Mouse (Mus musculus) embryo, embryonic 10.5 days (tissue): Measurements from ENCODE around the gene Rab24.

Experiments
- DNase-seq: peaks from one replicate; pipeline ENCODE4 v3.0.0-alpha.2; 2015; ENCODE audit warnings: low spot score

The Rab24 gene

DNA sequence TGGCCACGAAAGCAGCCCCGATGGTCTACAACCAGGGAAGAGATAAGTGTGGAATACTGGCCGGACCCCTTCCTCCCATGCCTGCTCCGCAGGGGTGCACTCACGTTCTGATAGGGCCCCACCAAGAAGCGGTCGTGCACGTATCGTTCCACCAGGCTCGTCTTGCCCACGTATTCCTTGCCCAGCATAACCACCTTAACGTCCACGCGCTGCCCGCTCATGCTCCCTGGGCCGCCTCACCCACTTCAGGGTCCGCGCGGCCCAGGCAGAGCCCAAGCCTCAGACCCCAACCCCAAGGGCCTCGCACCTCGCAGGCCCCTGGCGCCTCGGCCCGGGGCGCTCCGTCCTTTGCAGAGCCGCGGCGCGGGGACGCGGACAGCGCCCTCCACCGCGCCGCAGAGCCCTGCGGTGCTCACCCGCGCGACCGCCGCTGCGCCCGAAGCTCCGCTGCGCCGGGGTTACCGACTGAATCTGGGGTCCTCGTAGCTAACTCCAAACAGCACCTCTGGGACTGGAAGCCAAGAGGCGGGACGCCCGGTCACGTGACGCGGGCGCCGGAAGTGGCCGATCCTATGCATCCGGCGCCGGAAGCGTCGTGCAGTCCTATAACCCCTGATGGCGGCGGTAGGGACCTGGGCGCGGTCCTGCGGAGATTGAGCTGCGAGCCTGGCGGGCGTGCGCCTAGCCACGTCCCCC, at the start of gene Rab24:
Gene Rab24 (minus strand): TSS at position 513 of the 696 bp plus-strand sequence.
- DNase-seq = peak; percentile 95

DNA sequence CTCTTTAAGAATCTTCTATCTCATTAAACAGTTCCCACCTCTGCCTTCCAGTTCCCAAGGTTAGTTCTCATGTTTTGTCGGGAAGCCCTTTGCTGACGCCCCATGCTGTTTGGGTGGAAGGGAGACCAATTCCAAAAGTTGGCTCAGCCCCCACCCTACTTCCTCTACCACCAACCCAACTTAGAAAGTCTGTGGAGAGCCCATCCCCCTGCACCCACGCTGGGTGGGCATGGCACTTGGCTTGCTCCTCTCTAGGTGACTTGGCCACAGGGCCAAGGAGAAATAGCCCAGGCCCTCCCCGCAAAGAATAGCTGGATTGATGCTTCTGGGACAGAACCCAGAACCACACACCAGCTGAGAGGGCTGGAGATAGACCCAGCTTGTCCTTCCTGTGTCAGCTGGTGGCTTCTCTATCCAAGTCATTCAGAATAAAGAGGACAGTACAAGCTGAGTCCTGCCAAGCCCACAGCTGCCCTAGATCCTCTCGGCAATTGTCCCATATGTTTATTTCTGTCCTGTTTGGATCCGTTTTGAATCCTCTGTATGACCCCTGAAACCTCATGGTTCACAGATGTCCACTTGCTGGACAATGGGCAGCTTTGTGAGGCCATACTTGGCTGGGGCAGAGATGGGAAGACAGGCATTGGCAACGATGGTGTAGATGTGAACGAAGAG, 49.4 kb upstream of the Rab24 start:
- no peak for DNase-seq

DNA sequence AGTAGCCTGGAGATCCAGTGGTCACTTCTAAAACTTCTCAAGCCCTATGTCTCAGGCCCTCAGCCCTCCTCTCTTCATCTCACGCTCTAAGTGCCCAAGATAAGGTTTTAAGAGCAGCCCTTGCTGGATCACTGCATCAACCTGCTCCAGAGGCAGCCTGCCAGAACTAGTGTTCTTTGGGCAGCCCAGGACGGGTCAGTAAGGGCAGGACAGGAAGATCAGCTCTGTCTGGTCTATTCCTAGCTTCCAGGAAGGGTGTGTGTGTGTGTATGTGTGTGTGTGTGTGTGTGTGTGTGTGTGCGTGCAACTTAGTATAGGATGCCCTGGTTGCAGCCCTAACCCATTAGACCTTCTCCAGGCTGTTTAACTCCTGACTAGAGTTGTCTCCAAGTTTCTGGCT, 48.5 kb upstream of the Rab24 start:
- DNase-seq = no peak

DNA sequence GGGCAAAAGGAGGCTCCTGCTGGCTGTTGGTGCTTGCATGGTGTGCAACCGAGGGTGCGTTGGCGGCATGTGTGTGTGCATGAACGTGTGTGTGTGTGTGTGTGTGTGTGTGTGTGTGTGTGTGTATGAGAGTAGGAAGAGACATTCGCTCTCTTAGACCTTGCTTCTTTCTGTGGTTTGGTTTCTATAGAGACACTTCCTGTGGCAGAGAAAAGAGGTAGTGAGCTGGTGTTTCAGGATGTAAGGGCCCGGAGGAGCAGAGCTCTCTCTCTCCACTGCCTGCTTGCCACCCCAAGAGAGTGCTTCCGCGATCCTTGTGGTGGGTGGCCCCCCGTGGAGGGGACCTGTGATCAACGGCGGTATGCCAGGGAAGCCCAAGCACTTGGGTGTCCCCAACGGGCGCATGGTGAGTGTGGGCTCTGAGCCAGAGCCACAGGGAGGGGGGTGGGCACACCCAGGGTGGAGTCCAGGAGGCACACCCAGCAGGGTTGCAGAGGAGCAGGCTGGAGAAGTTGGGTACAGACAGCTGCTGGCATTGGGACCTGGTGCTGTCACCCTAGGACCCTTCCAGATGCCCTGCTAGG, 47.9 kb upstream of the Rab24 start, which contains the start of gene Rgs14:
Gene Rgs14 (plus strand): TSS at position 202 of the 584 bp plus-strand sequence.
- DNase-seq = no peak

DNA sequence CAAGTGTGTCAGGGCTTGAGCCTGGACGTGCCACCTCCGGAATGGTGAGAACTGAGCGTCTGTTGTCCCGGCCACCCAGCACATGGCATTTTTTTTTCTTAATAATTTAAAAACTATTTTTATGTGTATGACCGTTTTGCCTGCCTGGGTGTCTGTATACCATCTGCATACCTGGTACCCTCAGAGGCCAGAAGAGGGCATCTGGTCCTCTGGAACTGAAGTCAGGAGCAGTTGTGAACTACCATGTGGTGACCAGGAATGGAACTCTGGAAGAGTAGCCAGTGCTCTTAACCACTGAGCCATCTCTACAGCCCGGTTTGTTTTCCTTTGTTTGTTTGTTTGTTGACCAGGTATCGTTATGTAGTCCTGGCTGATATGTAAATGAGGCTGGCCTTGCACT, 46.7 kb upstream of the Rab24 start:
- no peak for DNase-seq

DNA sequence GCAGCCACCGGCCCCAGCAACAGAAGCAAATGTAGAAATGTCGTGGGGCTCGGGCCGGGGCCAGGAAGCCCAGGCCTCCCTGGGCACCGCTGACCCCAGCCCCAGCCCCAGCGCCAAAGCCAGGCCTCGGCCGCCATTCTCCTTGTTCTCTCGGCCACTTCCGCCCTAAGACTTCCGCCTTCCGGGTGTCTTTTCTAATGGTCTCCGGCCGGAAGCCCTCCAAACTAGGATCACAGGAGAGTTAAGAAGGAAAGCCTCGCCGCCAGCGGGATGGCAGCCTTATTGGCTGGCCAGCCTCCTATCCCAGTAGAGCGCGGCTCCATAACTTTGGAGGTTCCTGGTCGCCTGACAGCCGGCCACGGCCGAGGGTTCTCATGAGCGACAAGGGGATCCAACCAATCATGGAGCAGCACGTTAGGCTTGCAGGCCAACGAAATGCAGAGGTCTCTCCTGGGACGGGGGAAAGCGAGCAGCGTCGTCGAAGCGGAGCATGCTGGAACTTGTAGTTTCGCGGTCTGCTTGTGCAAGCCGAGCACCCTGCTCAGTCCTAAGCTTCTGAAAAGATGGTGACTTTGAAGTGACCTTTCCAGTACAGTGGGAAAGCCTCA, 40.8 kb upstream of the Rab24 start, which contains the start of gene Lman2:
Gene Lman2 (minus strand): TSS at position 331 of the 608 bp plus-strand sequence.
- DNase-seq = peak; percentile 99

DNA sequence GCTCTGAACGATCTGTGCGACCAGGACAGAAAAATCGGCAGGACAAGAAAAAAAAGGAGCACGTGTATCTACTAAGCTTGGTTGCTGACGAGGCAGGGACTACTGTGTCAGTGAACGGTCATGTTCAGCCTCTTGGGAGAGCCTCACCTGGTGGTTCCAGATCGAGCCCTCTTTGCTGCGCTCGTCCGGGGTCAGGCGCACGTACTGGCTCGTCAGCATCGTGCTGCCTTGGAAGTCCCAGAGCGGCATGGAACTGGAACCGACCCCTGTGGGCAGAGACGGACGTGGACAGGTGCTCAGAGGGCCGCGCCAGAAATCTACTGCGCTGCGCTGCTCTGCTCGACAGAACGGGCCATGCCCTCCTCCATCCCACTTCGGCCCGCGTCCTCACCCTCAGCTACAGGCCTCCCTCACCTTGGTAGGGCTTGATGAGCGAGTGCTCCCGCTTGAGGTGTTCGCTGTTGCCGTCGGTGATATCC, 40.3 kb upstream of the Rab24 start:
- no peak for DNase-seq

DNA sequence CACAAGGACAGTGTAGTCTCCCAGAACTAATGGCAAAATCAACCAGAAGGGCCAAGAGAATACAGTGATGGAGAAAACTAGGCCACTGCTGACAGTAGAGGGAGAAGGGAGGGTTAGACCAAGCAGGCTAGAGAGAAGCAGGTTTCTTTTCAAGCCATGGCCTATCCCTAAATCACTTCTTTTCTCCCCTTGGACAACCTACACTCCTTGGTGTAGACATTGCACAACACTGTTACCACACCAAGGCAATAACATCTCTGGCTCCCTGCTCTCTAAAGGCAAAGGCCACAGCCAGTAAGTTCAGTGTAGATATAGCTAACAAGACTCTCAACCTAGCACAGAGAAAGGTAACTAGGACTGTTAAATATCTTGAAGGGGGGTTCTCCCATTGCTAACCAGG, 39.4 kb upstream of the Rab24 start:
- no peak for DNase-seq

DNA sequence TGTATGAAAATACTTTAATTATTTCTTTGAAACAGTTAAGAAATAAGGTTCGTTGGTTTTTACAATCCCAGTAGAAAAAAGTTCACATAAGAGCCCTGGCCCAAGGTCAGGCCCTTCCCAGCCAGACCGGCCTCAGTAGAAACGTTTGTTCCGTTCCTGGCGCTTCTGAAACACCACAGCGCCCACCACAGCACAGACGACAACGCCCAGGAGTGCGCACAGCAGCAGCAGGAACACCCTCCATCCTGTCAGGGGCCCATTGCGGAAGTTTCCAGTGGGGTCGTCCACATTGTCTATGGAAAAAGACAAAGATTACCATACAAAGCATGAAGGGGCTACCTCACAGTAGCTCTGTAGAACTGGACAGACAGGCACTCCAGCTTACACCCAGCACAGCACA, 25.0 kb upstream of the Rab24 start:
- DNase-seq = no peak

DNA sequence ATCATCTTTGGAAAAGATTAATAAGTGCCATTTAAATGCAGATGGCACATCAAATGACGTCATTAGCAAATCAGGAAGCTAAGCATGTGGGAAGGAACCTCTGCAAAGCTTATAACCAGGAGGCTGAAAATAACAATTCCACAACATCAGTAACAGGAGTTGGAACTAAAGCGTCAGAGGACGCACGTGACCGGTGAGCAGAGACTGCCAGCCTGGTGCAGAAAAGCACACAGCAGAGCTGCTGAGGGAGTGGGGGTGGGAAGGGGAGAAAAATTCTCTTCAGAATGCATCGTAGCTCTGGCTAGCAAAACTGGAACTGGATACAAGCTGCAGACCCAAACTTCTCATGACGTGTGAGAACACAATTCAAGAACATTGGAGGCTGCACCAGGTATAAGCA, 22.5 kb upstream of the Rab24 start:
- DNase-seq = no peak

DNA sequence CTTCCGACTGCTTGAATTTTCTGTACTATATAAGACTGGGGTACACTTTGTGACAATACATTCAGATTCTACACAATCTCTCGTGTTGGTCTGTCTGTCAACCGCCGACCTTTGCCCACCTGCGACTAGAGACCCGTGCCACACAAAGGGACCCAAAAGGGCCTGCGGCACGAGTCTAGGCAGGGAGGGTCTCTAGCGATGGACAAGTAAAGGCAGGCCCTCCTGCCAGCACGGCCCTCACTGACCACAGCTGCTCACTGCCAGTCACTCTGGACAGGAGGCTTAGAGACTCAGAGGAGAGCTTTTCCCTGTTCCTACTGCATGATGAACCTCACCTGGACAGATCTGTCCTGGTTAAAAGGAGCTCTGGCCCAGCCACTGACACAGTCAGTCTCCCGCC, 20.7 kb upstream of the Rab24 start:
- no peak for DNase-seq

DNA sequence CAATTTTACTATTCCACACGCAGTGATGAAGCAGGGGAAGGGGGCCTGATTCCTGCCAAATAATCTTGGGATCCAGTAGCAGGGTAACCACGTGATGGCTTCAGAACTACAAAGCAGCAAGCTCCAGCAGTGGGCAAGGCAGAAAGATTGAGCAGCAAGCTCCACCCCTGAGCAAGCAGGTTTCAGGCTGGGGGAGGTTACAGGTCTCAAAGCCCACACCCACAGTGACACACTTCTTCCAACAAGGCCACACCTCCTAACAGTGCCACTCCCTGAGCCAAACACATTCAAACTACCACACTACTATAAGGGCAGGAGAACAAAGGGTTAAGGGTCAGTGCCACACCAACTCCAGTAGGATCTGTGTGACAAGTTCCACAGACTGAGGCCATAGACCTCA, 17.5 kb upstream of the Rab24 start:
- DNase-seq = no peak

DNA sequence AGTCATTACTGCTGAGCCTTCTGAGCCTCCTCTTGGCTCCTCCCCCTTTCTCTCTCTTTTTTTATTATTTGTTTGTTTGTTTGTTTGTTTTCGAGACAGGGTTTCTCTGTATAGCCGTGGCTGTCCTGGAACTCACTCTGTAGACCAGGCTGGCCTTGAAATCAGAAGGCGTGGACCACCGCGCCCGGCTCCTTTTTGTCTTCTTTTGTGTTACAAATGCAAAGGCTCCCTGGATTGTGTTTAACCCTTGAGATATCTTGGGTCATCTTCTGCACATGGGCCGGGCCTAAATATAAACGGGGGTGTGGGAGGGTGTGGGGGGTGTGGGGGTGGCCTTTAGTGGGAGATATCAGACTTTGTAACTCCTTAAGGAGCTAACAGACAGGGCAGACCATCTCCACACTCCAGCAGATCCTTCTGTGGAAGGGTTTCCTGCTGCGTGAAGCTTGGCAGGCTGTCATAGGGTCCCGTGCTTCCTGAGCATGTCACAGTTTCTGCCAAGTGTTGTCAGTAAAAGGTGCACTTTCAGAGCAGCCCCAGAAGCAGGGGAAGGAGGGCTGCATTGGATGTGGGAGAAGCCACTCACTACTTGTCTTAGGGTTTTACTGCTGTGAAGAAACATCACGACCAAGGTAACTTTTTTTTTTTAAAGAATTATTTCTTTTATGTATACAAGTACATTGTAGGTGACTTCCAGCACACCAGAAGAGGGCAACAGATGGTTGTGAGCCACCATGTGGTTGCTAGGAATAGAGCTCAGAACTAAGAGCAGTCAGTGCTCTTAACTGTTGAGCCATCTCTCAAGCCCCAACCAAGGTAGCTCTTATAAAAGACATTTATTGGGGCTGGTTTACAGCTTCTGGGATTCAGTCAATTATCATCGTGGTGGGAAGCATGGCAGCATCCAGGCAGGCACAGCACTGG, 16.6 kb upstream of the Rab24 start:
- DNase-seq = no peak

DNA sequence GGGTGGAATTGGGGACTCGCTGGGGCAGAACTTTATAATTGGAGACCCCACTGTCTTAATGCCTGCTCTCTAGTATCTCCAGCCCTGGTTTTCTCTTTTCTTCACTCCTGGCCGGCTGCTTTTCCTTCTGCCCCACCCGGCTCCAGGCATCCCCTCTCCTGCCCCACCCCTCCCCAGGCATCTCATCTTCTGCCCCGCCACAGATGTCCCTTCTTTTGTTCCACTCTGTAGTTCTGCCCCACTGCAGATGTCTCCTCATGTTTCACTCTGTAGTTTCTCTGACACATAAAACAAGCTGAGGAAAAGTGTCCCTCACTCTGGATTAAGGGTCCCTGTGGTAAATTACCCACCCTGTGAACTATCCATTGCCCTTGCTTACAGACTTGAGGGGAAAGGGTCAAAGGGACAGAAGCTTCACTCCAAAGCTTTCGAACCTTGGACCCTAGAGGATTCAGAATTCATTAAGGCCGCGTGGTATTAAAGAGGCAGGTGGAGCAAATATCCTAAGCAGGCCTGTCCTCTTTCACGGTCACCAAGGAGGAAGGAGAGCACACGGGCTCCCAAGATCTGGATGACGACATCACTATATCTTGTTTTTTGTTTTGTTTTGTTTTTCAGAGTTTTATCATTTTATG, 15.7 kb upstream of the Rab24 start:
- no peak for DNase-seq

DNA sequence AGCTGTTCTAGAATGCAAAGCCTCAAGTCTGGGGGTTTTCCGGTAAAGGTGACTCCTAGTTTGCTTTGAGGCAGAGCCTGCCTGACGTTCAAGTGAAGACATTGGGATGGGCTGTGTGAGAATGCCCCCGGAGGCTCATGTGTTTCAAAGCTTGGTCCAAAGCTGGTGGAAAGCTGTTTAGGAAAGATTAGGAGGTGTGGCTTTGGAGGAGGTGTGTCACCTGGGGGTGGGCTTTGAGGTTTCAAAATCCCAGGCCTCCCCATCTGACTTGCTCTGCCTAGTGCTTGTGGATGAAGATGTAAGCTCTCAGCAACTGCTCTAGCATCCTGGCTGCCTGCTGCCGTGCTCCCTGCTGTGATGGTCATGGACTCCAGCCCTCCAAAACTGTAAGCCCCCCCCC, 14.0 kb upstream of the Rab24 start:
- DNase-seq = no peak

DNA sequence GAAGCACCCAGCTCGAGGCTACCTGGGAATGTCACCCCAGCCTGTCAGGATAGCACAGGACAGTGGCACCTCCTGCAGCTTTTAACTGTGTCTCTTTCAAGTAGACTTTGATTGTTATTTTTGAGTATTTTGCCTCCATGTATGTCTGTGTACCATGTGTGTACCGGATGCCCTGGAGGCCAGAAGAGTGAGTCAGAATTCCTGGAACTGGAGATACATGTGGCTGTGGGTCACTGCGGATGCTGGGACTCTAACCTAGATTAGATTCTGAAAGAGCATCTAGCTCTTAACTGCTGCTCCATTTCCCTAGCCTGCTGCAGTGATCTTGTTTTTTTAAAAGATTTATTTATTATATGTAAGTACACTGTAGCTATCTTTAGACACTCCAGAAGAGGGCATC, 10.6 kb upstream of the Rab24 start:
- no peak for DNase-seq

DNA sequence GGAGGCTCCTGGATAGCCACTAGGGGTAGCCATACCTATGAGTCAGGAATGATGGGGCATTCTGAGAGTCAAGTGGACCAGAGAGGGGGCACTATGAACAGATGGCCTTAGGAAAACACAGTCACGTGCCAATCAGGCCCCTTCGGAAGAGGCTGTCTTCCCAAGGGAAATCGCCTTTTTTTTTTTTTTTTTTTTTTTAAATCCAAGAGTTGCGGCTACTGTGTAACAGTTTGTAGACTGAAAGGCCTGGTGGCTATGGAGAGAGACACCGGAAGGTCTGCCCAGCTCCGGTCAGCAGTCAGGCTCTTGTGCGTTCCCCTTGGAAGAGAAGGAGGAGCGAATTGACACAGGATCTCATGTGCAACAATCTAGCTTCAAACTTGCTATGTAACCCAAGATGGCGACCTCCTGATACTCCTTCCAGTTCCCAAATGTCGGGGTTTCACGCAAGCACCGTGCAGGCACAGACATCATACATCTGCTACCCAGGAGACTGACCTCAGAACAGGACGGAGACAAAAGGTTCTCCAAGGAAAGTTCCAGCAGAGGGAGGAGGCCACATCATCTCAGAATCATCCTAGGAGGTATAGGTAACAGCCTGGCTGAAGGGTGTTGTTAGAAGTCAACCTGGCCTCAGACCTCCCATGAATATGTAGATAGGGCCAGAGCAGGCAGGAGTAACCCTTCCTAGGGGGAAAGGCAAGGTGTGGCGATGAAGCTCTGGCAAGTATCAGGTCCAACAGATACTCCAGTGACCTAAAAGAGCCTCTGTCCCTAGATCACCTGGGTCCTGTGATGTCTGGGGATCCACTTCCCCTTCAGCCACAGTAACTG, 9.0 kb upstream of the Rab24 start:
- DNase-seq = peak; percentile 16

DNA sequence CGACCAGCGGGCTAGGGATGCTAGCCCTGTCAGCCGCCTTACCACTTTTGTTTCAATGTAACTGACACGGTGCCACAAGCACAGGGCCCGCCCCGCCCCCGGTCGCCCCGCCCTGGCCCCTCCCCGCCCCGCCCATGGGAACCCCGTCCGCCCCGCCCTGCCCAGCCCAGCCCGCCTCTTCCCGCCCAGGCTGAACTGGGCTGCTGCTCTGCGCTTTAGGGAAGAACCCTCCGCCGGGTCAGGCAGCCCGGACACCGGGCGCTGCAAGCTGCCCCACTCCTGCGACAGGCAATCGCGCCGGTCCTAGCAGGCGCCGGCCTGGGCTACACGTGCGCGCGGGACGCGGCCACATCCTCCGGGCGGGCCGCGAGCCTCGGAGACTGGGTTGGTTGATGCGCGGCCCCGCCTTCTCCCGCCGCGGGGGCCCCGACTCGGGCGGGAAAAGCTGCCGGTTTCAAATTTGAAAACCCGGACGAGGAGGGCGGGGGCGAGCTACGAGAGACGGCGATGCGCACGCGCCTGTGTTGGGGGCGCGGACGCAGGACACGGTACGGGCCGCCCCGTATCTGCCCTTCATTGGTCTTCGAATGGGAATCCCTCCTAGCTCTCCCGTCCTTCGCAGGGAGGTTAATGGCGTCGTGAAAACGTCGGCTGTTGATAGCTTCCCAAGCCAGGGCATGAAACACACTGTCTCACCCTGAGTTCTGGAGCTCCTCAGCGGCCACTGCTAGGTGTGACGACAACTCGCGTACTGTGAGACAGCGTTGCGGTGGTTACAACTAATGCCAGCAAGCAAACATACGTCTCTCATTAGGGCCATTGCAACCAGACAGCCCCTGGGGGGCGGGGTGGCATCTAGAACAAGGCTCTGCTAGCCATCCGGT, 8.2 kb upstream of the Rab24 start, which contains the start of gene Mxd3:
Gene Mxd3 (minus strand): TSS at position 141 of the 884 bp plus-strand sequence.
- peak; percentile 93 for DNase-seq

DNA sequence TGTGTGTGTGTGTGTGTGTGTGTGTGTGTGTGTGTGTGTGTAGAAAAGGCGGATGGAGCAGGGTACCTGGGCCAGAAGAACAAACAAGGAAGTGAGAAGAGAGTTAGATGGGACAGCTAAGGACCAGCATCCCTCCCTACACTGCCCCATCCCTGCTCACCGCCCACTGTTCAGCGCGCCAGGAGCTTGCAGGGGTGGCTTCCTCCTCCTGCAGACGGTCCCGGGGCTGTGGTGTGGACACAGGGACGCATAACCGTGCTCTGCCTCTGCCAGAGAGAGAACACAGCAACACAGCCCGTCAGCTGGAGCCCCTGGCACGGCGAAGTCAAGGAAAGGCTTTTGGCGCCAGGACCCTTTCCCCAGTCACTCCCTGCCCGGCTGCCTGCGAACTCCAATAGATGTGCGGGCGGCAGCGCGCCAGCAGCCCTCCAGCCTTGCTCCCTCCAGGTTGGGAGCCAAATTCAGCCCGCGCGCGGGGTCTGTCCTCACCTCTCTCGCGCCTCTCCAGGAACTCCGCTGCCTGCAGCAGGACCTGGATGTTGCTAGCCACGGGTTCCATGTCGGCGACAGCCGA, 7.5 kb upstream of the Rab24 start:
- no peak for DNase-seq
